Mouse (Mus musculus) liver, embryonic 12.5 days (tissue): ENCODE results near the gene Fgd3. TPM values are rescaled to one million over a fixed set of nuclear protein-coding genes. Genes with fewer than 3 reads are reported as not detected.

Source experiments
- ATAC-seq: fragments of 200-750 bp; cut with Nextera tagmentation; 2 replicates; pipeline ENCODE4 v1.8.0; 2017; ENCODE audit warnings: moderate number of reproducible peaks, mild to moderate bottlenecking, moderate library complexity
- H3K27ac ChIP-seq: fragments of 300-500 bp; sonication (generic); 2 replicates; pipeline ENCODE4 v1.5.1; 2016; ENCODE audit warnings: mild to moderate bottlenecking
- H3K27me3 ChIP-seq: fragments of 300-500 bp; sonication (generic); replicated peaks from 2 replicates; pipeline ENCODE4 v1.6.1; 2016; ENCODE audit warnings: mild to moderate bottlenecking, moderate library complexity
- H3K36me3 ChIP-seq: fragments of 300-500 bp; sonication (generic); 2 replicates; pipeline ENCODE4 v1.6.1; 2016; ENCODE audit warnings: mild to moderate bottlenecking, moderate library complexity
- H3K4me1 ChIP-seq: fragments of 300-500 bp; sonication (generic); 2 replicates; pipeline ENCODE4 v1.6.1; 2016
- H3K4me2 ChIP-seq: fragments of 300-500 bp; sonication (generic); 2 replicates; pipeline ENCODE4 v1.6.1; 2016; ENCODE audit warnings: mild to moderate bottlenecking, moderate library complexity
- H3K4me3 ChIP-seq: fragments of 300-500 bp; sonication (generic); 2 replicates; pipeline ENCODE4 v1.5.1; 2016; ENCODE audit warnings: mild to moderate bottlenecking, moderate library complexity
- H3K9ac ChIP-seq: fragments of 300-500 bp; sonication (generic); 2 replicates; pipeline ENCODE4 v1.6.1; 2016; ENCODE audit warnings: mild to moderate bottlenecking, moderate library complexity
- H3K9me3 ChIP-seq: fragments of 300-500 bp; sonication (generic); replicated peaks from 2 replicates; pipeline ENCODE4 v1.6.1; 2016; ENCODE audit warnings: mild to moderate bottlenecking, moderate library complexity
- WGBS: fragments of 180-500 bp; shearing (Covaris S2); methylation state at CpG from one replicate; pipeline ENCODE4 v1.1.7; 2016; ENCODE audit not compliant: insufficient replicate concordance; 5-methylcytosine and 5-hydroxymethylcytosine counted together
- polyA plus RNA-seq: library from polyadenylated mRNA; unstranded; fragments of >200 nt; fragmentation: Nextera tagmentation; extraction: Ambion mirVana; gene quantifications from 2 replicates; pipeline ENCODE4 v1.2.1, GENCODE M21; 2016

The Fgd3 gene
- polyA plus RNA-seq, 1 experiment from 2014 or later: 0.32 TPM

DNA sequence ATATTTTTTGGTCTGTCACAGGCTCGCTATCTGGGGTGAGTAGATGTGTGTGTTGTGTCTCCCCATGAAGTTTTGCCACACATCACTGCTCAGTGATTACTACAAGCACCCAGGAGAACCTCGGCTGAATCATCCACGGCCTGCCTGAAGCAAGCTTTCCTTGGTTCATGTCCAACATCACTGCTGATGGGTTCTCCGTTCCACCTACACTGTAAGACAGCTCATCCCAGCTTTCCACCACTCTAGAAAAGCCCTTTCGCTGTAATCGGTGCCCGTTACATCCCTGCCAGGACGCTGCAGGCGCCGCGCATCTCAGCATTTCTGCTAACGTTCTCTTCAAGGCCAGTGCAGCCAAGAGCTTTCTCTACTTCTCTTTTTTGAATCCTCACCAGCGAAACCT lies 67.4 kb downstream of the Fgd3 start:
- H3K9me3 ChIP-seq: no peaks in the 10 kb centered on the region
- peaks cover 13% of the 10 kb centered on the region for H3K27me3 ChIP-seq
- no peaks in the 10 kb centered on the region for H3K36me3 ChIP-seq
- ATAC-seq: no peak
- no peak overlapping the region for H3K27ac ChIP-seq
- 63% methylated on average over 13 of the region's 13 CpGs for WGBS
- no peak overlapping the region for H3K9ac ChIP-seq
- H3K4me2 ChIP-seq: no peak overlapping the region
- peaks cover 10% of the 10 kb centered on the region for H3K4me1 ChIP-seq
- H3K4me3 ChIP-seq: no peak overlapping the region

DNA sequence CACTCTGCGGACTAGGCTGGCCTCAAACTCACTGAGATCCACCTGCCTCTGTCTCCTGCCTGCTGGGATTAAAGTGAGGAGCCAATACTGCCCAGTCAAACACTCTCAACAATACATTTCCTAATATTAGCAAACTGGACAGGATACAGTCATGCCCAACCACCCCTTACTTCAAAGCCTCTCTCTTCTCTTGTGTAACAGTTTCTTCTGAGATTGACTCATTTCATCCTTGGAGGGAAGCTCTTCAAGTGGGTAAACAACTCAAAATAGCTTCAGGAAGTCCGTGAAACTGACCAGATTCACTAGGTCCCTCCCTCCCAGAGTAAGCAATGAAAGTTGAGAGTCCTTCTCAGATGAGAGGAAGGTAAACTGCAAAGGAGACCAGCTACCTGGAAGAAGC lies 68.0 kb downstream of the Fgd3 start:
- no peak overlapping the region for H3K9ac ChIP-seq
- 40% methylated on average over 2 of the region's 2 CpGs for WGBS
- no peak overlapping the region for H3K27ac ChIP-seq
- peaks cover 19% of the 10 kb centered on the region for H3K27me3 ChIP-seq
- no peaks in the 10 kb centered on the region for H3K36me3 ChIP-seq
- no peak for ATAC-seq
- H3K9me3 ChIP-seq: no peaks in the 10 kb centered on the region
- no peak overlapping the region for H3K4me2 ChIP-seq
- no peak overlapping the region for H3K4me3 ChIP-seq
- H3K4me1 ChIP-seq: peaks cover 16% of the 10 kb centered on the region

DNA sequence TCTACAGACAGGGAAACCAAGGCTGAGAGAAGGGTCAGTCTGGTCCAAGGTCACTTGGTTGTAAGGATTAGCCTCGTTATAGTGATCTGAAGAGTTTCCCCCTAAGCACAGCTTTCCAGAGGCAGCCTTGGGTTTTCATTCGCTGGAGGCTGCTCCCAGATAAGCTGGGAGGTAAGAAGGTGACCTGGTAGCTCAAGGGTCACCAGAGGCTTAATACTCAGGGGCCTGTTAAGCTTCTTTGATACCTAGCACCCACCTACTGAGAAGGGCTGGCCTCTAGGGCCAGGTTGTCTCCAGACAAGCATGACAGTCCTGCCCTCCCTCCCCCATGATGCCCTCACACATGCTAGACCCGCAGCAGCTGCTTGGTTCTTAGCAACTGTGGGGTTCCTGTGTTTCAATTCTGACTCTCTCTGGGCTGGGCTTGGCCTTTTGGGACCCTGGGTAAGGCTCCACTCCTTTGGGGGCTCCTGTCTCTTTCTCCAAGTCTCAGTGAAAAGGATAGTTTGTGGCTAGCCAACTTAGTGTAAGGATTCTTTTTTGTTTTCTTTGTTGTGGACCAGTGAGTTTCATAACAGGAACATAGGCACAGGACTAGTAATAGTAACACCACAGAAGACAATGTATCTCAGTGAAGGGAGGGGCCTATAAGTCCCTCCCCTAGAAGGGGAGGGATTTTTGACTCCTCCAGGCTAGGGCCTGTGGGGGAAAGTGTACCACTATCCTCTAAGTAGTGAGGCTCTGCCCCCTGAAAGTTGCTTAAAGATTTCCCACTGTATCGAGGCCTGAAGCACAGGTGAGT lies 69.2 kb downstream of the Fgd3 start:
- no peak overlapping the region for H3K9ac ChIP-seq
- no peak overlapping the region for H3K4me2 ChIP-seq
- H3K27ac ChIP-seq: no peak overlapping the region
- 33% methylated on average over 4 of the region's 4 CpGs for WGBS
- H3K36me3 ChIP-seq: no peaks in the 10 kb centered on the region
- H3K27me3 ChIP-seq: peaks cover 31% of the 10 kb centered on the region
- no peaks in the 10 kb centered on the region for H3K9me3 ChIP-seq
- H3K4me3 ChIP-seq: no peak overlapping the region
- ATAC-seq: no peak
- peaks cover 21% of the 10 kb centered on the region for H3K4me1 ChIP-seq

GRCm38 (mm10) chr13:49249634-49250033 lies 70.5 kb downstream of the Fgd3 start:
- peaks cover 32% of the 10 kb centered on the region for H3K27me3 ChIP-seq
- H3K9me3 ChIP-seq: no peaks in the 10 kb centered on the region
- no peak overlapping the region for H3K27ac ChIP-seq
- H3K36me3 ChIP-seq: no peaks in the 10 kb centered on the region
- H3K4me2 ChIP-seq: no peak overlapping the region
- H3K9ac ChIP-seq: no peak overlapping the region
- no peak for ATAC-seq
- WGBS: 53% methylated on average over 2 of the region's 2 CpGs
- H3K4me1 ChIP-seq: peaks cover 21% of the 10 kb centered on the region
- no peak overlapping the region for H3K4me3 ChIP-seq

DNA sequence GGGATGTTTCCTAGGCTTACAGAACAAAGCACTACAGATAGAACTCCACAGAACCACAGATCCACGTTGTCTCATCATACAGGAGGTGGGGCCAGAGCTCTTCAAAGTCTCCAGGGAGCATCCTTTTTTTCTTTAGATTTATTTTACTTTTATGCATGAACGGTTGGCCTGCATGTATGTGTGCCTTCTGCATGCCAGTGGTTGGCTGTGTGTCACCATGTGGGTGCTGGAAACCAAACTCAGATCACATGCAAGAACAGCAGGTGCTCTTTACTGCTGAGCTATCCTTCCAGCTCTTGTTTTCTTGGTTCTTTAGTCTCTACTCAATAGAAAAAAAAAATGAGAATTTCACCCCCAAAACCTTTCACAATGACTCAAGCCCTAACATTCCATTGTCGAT lies 71.2 kb downstream of the Fgd3 start:
- Histone ChIP-seq H3K9ac (no peak overlapping the region), H3K36me3 (no peaks in the 10 kb centered on the region), H3K27me3 (peaks cover 32% of the 10 kb centered on the region), H3K4me1 (peaks cover 25% of the 10 kb centered on the region), H3K9me3 (no peaks in the 10 kb centered on the region), H3K4me2 (peak overlapping the region; percentile 91; the same call in 1 of the 2 replicates), H3K4me3 (no peak overlapping the region), H3K27ac (no peak overlapping the region)
- 29% methylated on average over 3 of the region's 3 CpGs for WGBS
- ATAC-seq: no peak

- WGBS: 20% methylated on average over 7 of the region's 8 CpGs
- H3K27ac ChIP-seq: no peak within 1 kb of the TSS
- H3K27me3 ChIP-seq: peaks cover 32% of the 10 kb centered on the region
- H3K36me3 ChIP-seq: no peaks in the 10 kb centered on the region
- ATAC-seq: no peak; the same call in 1 of the 2 replicates
- peaks cover 30% of the 10 kb centered on the region for H3K4me1 ChIP-seq
- peak within 1 kb of the TSS; percentile 57 for H3K4me3 ChIP-seq
- H3K9ac ChIP-seq: peak within 1 kb of the TSS; percentile 29; the same call in 1 of the 2 replicates
- H3K9me3 ChIP-seq: no peaks in the 10 kb centered on the region
- peak within 1 kb of the TSS; percentile 91 for H3K4me2 ChIP-seq
Measured at GRCm38 (mm10) chr13:49248467-49248862, 71.6 kb downstream of the Fgd3 start, which contains the start of gene Susd3. Susd3 (minus strand) TSS chr13:49248706.

DNA sequence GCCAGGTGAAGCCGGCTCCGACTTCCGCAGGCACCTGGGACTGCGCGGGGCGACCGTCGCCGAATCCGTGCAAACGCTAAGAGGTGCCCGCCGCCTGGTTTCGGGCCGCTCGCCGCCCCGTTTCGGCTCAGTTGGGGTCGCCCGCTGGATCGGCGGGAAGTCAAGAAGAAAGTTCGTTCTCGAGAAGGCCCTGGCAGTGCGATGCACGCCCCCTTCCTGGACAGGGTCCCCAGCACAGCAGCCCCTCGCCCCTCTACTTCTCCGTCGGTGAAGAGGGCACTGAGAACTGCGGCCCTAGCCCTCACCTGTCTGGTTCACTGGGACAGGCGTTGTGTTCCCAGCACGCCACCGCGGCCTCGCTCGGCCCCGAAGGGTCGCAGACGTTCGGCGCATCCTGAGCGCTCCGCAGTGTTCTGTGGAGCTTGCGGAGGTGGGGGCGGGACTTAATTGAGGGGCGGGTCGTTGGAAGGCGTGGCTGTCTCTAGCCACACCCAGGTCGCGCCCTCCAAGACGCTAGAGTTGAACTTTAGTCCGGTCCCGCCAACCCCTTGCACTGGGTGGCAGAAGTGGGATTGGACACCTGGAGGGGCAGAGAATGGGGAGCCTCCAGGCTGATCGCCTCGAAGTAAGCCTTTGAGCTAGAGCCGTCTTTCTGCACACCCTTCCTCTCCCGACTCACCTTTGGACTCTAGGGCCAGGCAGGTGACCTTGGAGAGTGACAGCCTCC lies 72.2 kb downstream of the Fgd3 start:
- Histone ChIP-seq H3K27ac (no peak overlapping the region), H3K4me3 (peak overlapping the region; percentile 57), H3K9ac (peak overlapping the region; percentile 29; the same call in 1 of the 2 replicates), H3K4me1 (peaks cover 35% of the 10 kb centered on the region), H3K4me2 (peak overlapping the region; percentile 91), H3K27me3 (peaks cover 32% of the 10 kb centered on the region), H3K36me3 (no peaks in the 10 kb centered on the region), H3K9me3 (no peaks in the 10 kb centered on the region)
- 1% methylated on average over 58 of the region's 58 CpGs for WGBS
- peak; percentile 68 for ATAC-seq

DNA sequence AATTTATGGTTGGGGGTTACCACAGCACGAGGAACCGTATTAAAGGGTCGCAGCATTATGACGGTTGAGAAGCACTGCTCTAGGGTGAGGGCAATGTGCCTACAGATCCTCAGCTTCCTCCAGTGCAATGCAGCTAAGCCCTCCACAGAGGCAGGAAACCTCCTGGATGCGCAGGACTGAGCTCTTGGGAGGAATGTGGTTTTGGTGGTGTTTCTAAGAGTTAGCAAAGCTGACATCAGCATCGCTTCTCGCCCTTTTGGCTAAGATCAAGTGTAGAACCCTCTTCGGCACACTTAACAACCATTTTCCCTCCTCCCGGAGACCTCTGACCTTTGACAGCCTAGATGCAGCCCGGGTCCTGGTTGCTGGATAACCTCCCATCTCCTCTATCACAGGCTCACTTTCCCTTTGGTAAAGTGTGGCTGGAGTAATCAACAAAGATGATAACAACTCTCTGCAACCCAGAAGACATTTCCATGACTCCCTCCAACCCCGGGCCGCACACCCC lies 72.8 kb downstream of the Fgd3 start:
- Histone ChIP-seq H3K4me3 (peak overlapping the region; percentile 57), H3K27me3 (peaks cover 32% of the 10 kb centered on the region), H3K4me1 (peaks cover 42% of the 10 kb centered on the region), H3K4me2 (peak overlapping the region; percentile 91), H3K9ac (peak overlapping the region; percentile 29; the same call in 1 of the 2 replicates), H3K9me3 (no peaks in the 10 kb centered on the region), H3K27ac (no peak overlapping the region), H3K36me3 (no peaks in the 10 kb centered on the region)
- 21% methylated on average over 12 of the region's 12 CpGs for WGBS
- no peak for ATAC-seq

GRCm38 (mm10) chr13:49246626-49247025 lies 73.5 kb downstream of the Fgd3 start:
- H3K4me2 ChIP-seq: peak overlapping the region; percentile 91; the same call in 1 of the 2 replicates
- H3K36me3 ChIP-seq: no peaks in the 10 kb centered on the region
- WGBS: 74% methylated on average over 2 of the region's 2 CpGs
- no peak overlapping the region for H3K4me3 ChIP-seq
- no peak overlapping the region for H3K9ac ChIP-seq
- no peak for ATAC-seq
- no peak overlapping the region for H3K27ac ChIP-seq
- H3K9me3 ChIP-seq: no peaks in the 10 kb centered on the region
- H3K27me3 ChIP-seq: peaks cover 32% of the 10 kb centered on the region
- H3K4me1 ChIP-seq: peaks cover 47% of the 10 kb centered on the region

DNA sequence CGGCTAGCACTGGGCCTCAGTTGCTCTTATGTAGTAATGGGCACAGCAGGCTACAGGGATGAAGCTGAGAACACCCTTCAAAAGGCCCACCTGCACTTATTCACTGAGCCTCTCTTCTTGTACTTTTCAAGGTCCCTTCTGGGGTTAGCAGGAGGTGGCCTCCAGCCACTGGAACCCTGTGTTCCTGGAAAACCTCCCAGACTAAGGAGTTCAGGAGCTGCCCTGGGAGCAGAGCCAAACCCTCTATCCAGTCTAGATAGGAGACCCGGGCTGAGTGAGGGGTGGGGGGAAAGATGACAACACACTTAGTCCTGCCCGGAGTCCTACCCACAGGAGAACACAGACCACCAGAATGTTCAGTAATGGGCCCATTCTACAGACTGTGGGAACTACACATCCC lies 74.1 kb downstream of the Fgd3 start:
- no peak overlapping the region for H3K4me3 ChIP-seq
- 45% methylated on average over 3 of the region's 3 CpGs for WGBS
- H3K36me3 ChIP-seq: no peaks in the 10 kb centered on the region
- no peak overlapping the region for H3K9ac ChIP-seq
- H3K4me2 ChIP-seq: no peak overlapping the region
- ATAC-seq: no peak
- H3K27ac ChIP-seq: no peak overlapping the region
- no peaks in the 10 kb centered on the region for H3K9me3 ChIP-seq
- H3K27me3 ChIP-seq: peaks cover 32% of the 10 kb centered on the region
- peaks cover 51% of the 10 kb centered on the region for H3K4me1 ChIP-seq

DNA sequence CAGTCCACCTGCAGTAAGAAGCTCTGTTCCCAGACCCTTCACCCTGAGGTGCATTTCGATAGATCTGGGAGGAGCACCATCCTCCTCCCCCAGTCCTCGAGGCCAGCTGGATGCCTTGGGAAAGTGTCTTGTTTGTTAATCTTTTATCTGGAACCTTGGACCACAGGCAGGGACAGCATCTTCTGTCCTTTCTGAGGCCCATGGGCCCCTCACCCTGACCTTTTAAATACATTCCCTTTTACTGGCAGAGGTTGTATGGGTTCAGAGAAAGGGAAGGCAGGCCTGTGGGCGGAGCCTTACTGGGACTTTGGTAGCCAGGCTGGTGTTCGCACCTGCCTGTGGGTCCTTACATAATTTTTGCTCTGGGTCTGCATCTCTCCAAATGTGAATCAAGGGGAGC lies 74.9 kb downstream of the Fgd3 start:
- Histone ChIP-seq H3K27me3 (peaks cover 32% of the 10 kb centered on the region), H3K9ac (no peak overlapping the region), H3K27ac (no peak overlapping the region), H3K4me3 (no peak overlapping the region), H3K9me3 (no peaks in the 10 kb centered on the region), H3K4me1 (peaks cover 55% of the 10 kb centered on the region), H3K36me3 (no peaks in the 10 kb centered on the region), H3K4me2 (no peak overlapping the region)
- no peak for ATAC-seq
- WGBS: 62% methylated on average over 4 of the region's 4 CpGs

DNA sequence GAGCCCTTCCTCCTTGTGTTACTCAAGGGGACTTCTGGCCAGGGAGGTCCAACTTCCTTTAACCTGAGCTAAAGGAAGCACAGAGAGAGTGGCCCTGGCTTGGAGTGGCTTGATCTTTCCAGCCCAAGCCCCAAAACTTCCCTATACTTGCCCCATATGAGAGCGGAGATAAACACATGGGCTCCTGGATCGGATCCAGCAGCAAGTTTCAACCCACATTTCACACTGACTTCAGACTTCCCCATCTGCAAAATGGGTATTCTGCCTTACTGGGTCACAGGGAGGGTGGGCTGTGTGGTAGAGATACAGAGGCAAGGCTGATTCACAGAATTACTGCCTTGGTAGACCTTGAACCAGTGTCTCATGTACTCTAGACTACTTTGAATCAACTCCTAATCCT lies 76.6 kb downstream of the Fgd3 start:
- 33% methylated on average over 2 of the region's 2 CpGs for WGBS
- no peaks in the 10 kb centered on the region for H3K36me3 ChIP-seq
- H3K27me3 ChIP-seq: peaks cover 27% of the 10 kb centered on the region
- peaks cover 56% of the 10 kb centered on the region for H3K4me1 ChIP-seq
- no peak overlapping the region for H3K9ac ChIP-seq
- peak overlapping the region; percentile 64 for H3K27ac ChIP-seq
- H3K4me2 ChIP-seq: peak overlapping the region; percentile 34; the same call in 1 of the 2 replicates
- no peak overlapping the region for H3K4me3 ChIP-seq
- ATAC-seq: no peak
- no peaks in the 10 kb centered on the region for H3K9me3 ChIP-seq
